Mouse (Mus musculus): ENCODE results near the gene Mmel1. TPM values are rescaled to one million over a fixed set of nuclear protein-coding genes. Genes with fewer than 3 reads are reported as not detected.

Gene Mmel1
- total RNA-seq, 4 experiments from 2014 or later = 0.16 to 0.20 TPM; not detected in 2

DNA sequence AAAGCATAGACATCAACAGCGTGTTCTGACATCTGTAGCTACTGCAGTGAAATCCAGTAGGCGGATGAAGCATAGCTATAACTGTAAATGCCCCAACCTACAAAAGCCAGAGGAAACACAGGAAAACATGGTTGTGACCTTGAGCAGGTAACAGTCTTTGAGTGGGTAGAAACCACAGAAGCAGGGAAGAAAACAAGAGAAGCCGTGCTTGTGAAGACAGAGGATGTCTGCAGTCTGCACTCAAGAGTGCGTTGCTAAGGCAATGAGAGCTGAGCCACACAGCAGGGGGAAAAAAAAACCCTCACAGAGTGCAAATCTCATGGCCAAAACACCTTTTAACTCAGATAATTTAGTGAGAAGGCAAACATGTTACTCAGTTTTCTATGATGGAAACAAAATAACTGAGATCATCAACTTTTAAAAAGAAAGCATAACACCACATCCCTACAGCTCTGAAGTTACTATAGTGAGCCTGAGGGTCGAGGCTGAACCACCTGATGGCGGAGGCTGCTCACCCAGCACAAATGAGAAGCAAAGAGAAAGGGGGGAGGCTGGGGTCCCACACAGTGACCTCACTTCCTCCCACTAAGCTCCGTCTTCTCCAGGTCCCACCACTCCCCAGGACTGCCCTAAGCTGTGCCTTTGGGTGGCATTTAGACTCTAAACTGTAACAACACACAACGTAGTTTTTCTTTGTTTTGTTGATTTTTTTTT lies 67.3 kb downstream of the Mmel1 start:
- DNase-seq (ENCODE audit: low spot score) = no peak

DNA sequence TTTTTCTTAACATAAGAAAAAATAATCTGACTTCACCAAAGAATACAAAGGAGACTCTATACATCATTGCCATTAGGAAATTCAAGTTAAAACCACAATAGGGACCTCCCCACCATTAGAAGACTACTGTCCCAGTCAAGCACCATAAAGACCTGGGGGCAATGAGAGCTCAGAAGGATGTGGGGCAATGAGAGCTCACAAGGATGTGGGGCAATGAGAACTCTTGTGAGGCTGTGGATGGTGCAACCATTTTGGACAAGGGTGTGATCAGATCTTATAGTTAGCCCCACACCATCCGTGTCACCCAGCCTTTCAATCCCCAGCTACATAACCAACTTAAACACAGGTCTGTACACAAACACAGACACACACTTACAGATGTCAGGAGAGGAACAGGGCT lies 68.4 kb downstream of the Mmel1 start:
- no peak for DNase-seq (ENCODE audit: low spot score)

- no peak for DNase-seq (ENCODE audit: low spot score)
Observed at GRCm38 (mm10) chr4:154940156-154940555, 70.8 kb downstream of the Mmel1 start.

GRCm38 (mm10) chr4:154941831-154942230 lies 72.4 kb downstream of the Mmel1 start:
- no peak for DNase-seq (ENCODE audit: low spot score)

DNA sequence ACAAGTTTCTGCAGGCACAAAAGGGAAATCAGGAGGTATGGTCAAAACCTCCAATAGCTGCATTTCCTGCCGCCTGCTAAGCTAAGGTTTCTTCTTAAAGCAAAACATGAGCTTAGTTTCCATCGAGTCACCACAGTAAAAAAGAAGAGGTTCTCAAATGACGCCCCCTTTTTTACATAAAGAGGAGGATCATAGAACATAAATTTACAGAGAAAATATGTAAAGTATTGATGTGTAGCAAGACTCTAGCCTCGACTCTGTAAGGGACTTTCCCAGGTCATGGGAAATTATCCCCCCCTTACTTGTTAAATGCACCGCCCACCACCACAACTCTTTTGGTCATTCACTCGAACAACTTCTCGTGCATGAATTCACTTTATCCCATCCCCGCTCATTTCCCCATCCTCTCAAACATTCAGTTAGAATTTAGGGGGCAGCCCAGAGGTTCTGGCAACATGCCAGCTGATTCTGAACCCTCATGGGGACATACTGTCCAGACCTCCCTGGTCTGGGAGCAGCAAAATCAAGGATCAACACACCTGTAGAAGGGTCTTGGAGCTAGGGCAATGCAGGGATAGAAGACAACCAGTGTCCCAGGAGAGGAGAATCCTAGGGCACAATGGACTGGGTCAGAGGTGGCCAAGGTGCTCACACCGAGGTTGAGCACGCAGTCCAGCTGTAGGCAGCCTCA lies 73.4 kb downstream of the Mmel1 start:
- DNase-seq (ENCODE audit: low spot score) = no peak

DNA sequence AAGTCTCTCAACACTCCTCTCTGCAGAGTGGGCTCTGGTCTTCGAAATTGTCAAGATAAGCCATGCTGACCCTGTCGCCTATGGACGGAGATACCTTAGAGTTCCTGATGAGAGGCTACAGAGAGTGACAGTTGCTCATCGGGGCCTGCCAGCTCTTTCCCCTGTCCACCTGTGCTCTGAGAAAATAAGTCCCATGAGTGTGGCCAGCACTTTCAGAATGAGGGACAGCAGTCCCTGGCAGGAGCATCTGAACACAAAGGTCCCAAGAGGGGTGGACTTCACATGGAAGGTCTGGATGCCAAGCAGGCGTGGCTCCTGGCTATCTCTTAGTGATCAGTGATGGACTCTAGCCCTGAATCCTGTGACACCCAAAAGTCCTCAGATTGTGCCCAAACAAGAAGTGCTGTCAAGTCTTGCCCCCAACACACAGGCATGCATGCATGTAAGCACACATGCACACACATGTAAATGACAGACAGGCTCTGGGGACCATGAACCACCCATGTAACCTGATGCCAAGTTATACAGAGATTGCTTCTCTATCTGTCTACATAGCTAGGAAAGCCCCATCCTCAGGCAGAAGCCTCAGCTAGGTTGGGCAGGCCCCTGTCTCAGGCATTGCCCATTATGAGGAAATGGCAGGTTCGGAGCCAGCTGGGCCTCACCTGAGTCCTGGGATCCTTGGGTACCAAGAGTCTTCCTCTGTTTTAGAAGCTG lies 74.1 kb downstream of the Mmel1 start:
- DNase-seq (ENCODE audit: low spot score) = no peak

DNA sequence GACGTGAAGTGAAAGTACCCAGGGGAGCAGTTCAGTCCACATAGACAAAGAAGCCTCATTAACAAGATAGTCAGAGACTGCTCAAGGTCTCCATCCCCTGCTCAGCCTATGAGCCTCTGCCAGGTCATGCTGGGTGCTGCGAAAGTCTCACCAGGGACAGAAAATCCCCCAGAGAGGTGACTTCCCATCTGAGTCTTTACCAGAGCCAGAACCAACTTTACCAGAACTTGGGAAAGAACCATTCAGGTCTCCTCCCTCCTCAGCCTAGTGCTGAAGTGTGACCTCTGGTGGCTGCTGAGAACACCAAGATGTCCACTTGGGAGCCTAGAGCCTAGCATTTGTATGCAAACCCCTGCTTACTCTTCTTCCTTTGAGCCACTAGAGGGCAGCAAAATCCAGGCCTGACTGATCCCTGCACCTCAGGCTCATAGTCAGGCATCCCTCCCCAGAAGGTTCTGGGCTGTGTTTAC lies 74.8 kb downstream of the Mmel1 start:
- peak; percentile 84 for DNase-seq (ENCODE audit: low spot score)

Other genes starting within 250 kb of the Mmel1 start
- 10 to 100 TPM; 12.6 to 15.7 (median 14.3) TPM for gene Prdm16, start 232.7 kb upstream of the Mmel1 start, total RNA-seq (2022)
- gene Actrt2, start 201.7 kb upstream of the Mmel1 start, total RNA-seq (2022) = not detected
- gene Ttc34, start 32.1 kb upstream of the Mmel1 start, total RNA-seq (2022) = under 1 TPM in 3 of 4 experiments, not detected in 1; 0.06 to 0.34 (median 0.11) TPM
- gene Fam213b, start 29.6 kb downstream of the Mmel1 start, total RNA-seq (2022) = 100 to 1,000 TPM in 2 of 4 experiments, 10 to 100 TPM in 2; 92.4 to 111 (median 101) TPM
- gene Tnfrsf14, start 59.0 kb downstream of the Mmel1 start, total RNA-seq (2022) = 1 to 10 TPM; 4.0 to 9.1 (median 4.5) TPM
- not detected for gene Hes5, start 91.3 kb downstream of the Mmel1 start, total RNA-seq (2022)
- 10 to 100 TPM; 38.6 to 44.1 (median 41.2) TPM for gene Pank4, start 94.5 kb downstream of the Mmel1 start, total RNA-seq (2022)
- gene Plch2, start 187.2 kb downstream of the Mmel1 start, total RNA-seq (2022) = under 1 TPM in 1 of 4 experiments, not detected in 3; 0.06 TPM
- 10 to 100 TPM; 18.5 to 26.0 (median 22.6) TPM for gene Pex10, start 197.4 kb downstream of the Mmel1 start, total RNA-seq (2022)
- gene Rer1, start 216.8 kb downstream of the Mmel1 start, total RNA-seq (2022) = 10 to 100 TPM; 64.2 to 73.4 (median 68.4) TPM
- 1 to 10 TPM in 3 of 4 experiments, under 1 TPM in 1; 0.60 to 4.4 (median 1.8) TPM for gene Morn1, start 217.0 kb downstream of the Mmel1 start, total RNA-seq (2022)